Mouse (Mus musculus) cerebellum, postnatal 4 days (tissue): ENCODE data around the gene Rbx1.

ENCODE experiments used
- DNase-seq, 2 experiments: peaks; one replicate each; pipeline ENCODE4 v3.0.0; 2022; ENCODE audit warnings: low spot score in 2 of 2, mixed read lengths in 1 of 2

Gene Rbx1

DNA sequence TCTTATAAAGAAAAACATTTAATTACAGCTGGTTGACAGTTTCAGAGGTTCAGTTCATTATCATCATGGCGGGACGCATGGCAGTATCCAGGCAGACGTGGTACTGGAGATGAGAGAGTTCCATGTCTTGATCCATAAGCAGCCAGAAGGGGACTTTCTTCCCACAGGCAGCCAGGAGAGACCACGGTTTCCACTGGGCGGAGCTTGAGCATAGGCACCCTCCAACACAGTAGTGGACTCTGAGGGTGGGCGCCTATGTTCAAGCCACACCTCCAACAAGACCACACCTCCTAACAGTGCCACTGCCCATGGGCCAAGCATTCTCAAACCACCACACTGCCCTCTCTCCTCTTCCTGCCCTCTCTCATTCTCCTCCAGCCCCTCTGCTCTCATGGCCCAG, 17.6 kb downstream of the Rbx1 start:
- DNase-seq, result no peak

DNA sequence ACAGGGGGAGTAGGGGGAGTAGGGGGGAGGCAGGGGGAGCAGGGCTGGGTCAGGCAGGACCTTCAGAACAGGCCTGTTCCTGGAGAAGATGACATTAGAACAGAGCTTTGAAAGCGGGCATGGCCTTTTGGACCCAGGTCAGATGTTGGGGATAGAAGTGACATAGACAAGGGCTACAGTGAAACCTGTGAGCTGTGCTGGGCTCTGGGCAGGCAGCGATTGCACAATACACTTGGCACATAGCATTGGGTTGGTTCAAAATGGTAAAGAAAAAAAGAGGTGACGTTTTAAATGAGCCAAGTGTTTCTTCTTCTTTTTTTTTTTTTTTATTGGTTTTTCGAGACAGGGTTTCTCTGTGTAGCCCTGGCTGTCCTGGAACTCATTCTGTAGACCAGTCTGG, 19.4 kb downstream of the Rbx1 start:
- no peak for DNase-seq

DNA sequence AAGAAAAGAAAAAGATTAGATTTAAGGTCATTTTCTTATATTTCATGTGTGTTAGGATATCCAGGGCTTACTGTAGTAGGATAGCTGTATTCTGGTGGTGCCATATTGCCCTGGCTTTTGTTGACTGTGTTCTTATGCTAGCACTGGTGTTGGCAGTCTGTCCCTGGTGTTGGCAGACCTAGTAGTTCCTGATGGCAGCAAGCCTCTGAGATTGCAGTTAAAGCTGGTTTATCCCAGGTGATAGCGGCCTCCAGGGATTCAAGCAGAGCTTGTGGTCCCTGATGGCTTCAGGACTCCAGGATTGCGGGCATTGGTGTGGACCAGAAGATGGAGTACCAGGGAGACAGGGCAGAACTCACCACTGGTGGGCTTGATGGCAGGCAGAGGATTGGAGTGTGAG, 37.4 kb downstream of the Rbx1 start:
- DNase-seq, result no peak

DNA sequence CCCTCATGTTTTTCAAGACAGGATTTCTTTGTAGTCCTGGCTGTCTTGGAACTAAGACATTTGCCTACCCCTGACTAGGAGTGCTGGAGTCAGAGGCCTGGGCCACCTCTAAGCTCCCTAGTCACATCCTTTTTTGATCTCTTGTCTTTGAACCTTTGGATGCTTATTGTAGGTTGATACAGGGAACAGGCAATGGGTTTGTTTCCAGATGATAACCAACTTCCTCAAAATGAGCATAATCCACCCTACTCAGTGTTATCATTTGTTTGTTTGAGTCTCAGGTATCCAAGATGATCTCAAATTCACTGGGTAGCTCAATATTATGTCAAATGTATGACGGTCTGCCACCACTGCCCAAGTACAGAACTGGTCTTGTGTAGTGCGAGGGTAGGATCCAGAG, 37.9 kb downstream of the Rbx1 start:
- no peak for DNase-seq

DNA sequence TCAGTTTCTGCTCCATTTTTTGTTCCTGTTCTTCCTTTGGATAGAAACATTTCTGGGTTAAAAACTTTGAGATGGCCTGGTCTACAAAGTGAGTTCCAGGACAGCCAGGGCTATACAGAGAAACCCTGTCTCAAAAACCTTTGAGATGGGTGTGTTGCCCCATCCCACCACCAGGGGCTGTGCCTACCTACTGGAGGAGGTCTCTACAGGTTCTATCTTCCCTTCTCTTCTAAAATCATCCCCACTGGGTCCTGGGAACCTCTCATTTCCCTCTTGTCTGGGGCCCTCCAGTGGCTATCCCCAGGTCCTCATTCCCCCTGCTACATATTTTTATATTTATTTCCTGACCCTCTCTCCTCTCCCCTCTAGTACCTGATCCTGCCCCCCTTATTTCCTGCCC, 41.1 kb downstream of the Rbx1 start:
- DNase-seq, result no peak

DNA sequence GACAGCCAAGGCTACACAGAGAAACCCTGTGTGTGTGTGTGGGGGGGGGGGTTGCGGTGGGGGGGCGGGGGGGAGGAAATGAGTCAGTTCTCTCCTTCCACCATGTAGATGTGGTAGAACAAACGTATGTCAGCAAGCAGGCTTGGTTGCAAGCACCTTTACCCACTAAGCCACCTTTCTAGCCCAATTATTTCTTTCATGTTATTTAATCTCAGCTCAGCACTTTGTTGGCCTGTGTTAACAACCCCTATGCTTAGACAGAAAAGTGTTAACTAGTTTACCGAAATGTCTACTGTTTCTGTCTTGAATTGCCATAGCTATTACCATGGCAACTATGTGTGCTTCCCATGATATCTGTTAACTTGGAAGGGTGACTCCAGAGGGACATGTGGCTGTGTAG, 44.5 kb downstream of the Rbx1 start:
- DNase-seq, result no peak

DNA sequence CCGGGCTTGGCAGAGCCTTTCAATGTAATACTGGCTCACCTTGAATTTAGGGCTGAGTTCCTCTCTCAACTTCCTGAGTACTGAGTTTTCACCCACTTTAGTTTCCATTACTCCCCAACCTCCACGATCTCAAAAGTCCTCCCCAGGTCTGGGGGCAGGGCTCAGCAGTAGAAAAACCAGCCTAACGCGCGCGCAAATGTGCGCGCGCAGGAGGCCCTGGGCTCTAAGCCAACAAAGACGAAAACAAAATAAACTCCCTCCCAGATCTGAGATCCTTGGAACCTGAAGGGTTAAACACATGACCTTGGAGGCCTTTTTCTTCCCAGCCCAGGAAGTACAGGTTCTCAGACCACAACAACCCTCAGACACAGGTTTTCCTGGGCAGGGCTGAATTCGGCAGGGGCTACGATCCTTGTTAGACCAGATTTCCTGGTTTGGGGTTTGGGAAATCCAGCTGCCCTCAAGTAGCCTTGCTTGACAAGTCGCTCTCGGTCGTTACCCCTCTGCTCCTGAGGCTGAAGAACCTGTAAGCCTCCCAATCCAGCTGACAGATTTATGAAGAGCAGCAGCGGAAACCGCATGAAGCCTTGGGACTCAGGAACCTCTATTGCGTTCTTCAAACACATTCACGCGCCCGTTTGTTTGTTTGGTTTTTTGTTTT, 45.6 kb downstream of the Rbx1 start:
- DNase-seq, result no peak

DNA sequence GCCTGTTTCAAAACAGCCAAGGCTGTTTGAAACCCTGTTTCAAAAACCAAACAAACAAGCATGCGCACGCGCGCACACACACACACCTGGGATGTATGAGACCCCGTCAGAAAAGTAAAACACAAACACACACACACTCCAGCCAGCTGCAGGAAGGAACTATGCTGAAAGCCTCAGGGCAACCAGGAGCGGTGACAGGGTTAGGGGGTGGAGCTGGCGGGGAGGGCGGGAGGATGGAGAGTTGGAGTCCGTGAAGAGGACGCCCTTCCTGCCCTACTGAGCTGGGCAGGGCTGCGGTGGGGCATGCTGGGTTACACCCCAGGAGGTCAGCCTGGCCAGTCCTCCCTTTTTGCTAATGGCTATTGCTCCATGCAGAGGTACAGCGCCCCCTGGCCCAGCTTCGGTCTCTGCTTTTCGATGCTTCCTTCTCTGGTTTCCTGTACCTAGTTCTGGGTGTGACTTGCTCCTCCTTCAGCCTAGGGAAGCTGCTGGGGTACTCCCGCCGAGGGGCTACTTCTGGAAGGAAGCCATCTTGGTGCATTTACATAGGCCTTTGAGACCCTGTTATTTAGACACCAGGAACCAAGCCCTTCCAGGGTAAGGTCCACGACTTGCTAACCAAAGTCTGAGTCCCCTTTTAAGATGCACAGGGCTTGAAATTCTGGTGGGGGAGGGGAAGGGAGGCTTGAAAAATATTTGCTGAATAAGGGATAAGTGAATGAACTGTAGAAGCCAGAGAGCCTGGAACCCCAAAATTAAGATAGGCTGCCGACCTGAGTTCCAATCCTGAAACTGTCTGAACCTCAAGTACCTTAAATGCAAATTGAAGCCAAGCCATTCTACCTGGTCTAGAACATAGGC, 48.2 kb downstream of the Rbx1 start:
- DNase-seq, result peak; percentile 39 to 52

DNA sequence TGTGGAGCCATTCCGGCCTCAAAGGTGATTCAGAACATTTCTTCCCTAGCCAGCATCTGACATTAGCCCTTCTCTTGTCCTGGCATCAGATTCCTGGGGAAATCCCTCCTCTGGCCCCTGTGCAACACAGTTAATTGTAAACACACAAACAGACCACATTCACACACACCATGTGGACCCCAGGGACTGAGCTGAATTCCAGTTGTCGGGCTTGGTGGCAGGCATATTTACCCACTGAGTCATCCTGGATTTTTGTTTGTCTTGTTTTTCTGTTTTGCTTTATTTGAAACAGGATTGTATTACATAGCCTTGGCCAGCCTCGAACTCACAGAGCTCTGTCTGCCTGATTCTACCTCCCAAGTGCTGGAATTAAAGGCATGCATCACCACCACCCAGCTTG, 49.1 kb downstream of the Rbx1 start:
- DNase-seq, result no peak

DNA sequence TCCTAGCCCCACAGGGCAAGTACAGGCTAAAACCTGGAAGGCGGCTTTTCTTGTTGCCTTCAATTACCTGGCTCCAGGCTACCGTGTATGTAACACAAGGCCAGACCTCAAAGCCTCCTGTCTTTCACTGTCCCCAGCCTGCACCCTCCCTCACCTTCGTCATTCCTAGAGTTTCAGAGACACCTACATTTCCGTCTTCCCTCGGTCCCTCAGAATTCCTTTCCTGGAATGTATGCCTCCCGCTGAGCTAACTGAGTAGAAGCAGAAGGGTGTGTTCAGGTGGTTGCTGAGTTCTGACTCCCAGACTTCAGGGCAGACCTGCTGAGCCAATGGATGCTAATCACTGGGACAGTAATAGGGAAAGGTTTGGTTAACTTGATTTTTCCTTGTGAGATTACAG, 51.9 kb downstream of the Rbx1 start:
- DNase-seq, result no peak

DNA sequence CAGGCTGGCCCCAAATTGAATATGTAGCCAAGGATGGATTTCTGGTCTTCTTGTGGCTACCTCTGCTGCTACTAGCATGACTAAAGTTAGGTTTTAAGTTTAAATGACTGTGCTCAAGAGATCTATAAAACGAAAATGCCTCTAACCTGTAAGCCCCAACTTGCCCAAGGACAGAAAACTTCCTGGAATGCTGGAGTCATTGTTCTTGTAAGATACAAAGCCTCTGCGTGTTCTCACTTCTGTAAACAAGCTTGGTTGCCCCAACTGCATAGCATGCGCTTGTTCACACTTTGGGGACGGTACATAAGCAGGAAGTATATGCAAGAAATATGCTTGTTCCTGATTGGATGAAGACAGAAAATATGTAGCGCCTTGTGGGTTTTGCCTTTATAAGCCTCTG, 52.7 kb downstream of the Rbx1 start:
- DNase-seq, result no peak

DNA sequence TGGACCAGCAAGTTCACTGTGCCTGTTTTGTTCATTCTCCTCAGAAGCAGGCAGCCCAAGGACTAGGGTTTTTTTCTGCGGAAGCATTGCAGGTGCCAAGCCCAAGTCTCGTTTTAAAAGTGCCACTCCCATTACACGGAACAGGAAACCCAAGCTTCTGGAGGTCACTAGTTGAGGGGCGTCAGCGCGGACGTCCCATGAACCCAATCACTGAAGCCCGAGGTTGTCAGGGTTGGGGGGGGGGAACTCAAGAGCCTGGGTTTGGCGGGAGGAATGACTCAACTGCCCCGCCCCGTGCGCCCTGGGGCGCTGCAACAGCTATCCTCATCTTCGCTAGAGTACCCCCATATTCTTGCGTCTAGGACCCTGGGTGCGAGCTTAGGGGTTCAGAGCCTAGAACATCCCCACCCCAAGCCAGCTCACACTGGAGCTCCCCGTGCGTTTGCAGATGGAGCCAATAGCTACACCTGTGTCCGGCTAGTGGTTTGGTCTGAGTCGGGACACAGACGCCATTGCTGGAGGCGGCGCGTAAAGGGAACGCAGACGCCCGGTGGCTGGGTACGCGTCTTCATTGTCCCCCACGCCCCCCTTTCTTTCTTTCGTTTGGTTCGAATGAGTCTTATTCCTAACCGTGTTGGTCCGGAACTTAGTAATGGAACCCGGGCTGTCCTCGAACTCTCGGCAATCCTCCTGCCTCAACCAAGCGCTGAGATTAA, 56.1 kb downstream of the Rbx1 start:
- DNase-seq, result peak in 1 of 2 experiments; percentile 49

DNA sequence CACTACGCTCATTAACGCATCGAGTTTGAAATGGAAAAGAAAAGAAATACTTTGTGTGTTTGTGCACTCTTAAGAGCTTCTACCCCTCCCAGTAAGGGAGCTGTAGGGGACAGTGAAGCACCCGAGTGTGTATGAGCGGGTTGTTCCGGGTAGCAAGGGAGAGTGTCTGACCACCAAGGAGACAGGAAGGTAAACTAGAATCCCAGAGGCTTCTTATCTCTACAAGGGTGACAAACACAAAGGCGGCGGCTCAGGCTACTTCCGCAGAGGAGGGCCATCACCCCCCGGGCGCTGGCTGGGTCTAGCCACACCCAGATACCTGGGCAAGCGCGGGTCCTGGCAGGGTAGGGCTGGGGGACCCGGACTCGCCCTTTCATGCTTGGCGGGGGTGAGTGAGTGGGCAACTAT, 56.7 kb downstream of the Rbx1 start:
- DNase-seq, result no peak

DNA sequence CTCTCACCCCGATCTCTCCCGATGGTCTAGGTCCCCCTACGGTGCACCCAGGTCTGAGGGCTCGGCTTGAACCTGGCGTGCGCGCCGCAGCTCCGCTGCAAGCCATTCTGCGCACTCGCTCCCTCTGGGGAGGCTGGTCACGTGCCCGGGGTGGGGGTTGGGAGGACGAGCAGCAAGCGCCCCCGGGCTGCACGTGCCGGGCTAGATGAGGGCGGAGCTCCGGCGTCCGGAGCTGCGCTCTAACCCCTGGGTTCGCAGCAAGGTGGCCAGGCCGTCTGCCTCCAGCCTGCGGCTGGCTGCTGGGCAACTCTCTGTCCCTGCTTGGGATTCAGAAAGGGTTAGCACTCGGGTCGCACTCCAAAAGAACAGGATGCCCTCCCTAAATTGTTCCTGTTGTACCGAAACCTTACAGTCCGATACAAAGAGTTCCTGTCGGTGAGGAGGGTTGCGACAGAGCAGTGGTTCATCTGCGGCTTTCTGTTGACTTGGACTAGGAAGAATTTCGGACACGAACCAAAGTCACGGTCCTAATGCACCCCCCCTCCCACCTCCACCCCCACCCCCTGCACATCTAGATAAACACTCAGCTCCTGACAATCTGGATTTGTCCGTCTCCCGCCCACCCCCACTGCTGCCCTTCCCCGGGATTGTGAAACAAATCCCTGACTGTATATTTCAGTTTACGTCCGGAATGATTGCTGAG, 57.2 kb downstream of the Rbx1 start:
- peak; percentile 90 to 93 for DNase-seq

DNA sequence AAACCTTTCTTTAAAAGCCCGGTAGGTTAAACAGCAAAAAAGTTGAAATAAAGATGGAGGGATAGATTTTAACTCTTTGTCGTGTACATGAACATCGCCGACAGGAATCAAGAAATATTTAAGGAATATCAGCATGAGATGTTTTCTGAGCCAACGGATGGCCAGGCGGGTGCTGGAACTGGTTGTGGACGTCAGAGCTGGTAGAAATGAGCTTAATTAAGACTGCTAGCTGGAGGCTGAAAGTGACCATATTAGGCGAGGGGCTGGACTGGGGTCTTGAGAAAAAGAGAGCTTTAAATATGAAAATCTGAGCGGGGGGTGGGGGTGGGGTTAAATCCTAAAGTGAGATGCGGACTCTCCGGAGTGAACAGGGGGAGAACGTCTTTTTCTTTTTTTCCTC, 57.8 kb downstream of the Rbx1 start:
- DNase-seq, result peak in 1 of 2 experiments; percentile 10
